Mouse (Mus musculus) embryonic facial prominence, embryonic 14.5 days (tissue): ENCODE measurements at regions not wholly inside any gene's neighbourhood (a gene's known extent, or its start where the extent isn't known, plus 50 kb on each side); places are given as distances from the start of the nearest gene placed in this dataset.

Experiments
- ATAC-seq: fragments of 200-750 bp; cut with Nextera tagmentation; 2 replicates; pipeline ENCODE4 v1.8.0; 2017; ENCODE audit warnings: low read depth, moderate number of reproducible peaks, moderate TSS enrichment
- DNase-seq: peaks from one replicate; pipeline ENCODE4 v3.0.0-alpha.2; 2015; ENCODE audit warnings: low spot score
- H3K27ac ChIP-seq: fragments of 300-500 bp; sonication (generic); replicated peaks from 2 replicates; pipeline ENCODE4 v1.5.1; 2014; ENCODE audit warnings: low read depth, mild to moderate bottlenecking, low read length, moderate library complexity
- H3K27me3 ChIP-seq: fragments of 300-500 bp; sonication (generic); replicated peaks from 2 replicates; pipeline ENCODE4 v1.6.1; 2014; ENCODE audit warnings: low read length; ENCODE audit not compliant: control insufficient read depth, insufficient read depth
- H3K36me3 ChIP-seq: fragments of 300-500 bp; sonication (generic); 2 replicates; pipeline ENCODE4 v1.6.1; 2014; ENCODE audit warnings: low read length, mixed read lengths; ENCODE audit not compliant: control insufficient read depth, insufficient read depth
- H3K4me1 ChIP-seq: fragments of 300-500 bp; sonication (generic); 2 replicates; pipeline ENCODE4 v1.6.1; 2014; ENCODE audit warnings: antibody characterized with exemption, low read length; ENCODE audit not compliant: control insufficient read depth, insufficient read depth
- H3K4me2 ChIP-seq: fragments of 300-500 bp; sonication (generic); 2 replicates; pipeline ENCODE4 v1.6.1; 2014; ENCODE audit warnings: low read depth, mild to moderate bottlenecking, low read length, moderate library complexity, mixed read lengths
- H3K4me3 ChIP-seq: fragments of 300-500 bp; sonication (generic); 2 replicates; pipeline ENCODE4 v1.5.1; 2014; ENCODE audit warnings: low read depth, mild to moderate bottlenecking, low read length
- H3K9ac ChIP-seq: fragments of 300-500 bp; sonication (generic); 2 replicates; pipeline ENCODE4 v1.6.1; 2014; ENCODE audit warnings: low read depth, mild to moderate bottlenecking, low read length, moderate library complexity, mixed read lengths
- H3K9me3 ChIP-seq: fragments of 300-500 bp; sonication (generic); 2 replicates; pipeline ENCODE4 v1.6.1; 2016; ENCODE audit warnings: low read length; ENCODE audit not compliant: control insufficient read depth
- WGBS: fragments of 180-500 bp; shearing (Covaris S2); extraction: QIAGEN DNeasy Blood & Tissue Kit; methylation state at CpG from one replicate; pipeline ENCODE4 v1.1.7; 2014; 5-methylcytosine and 5-hydroxymethylcytosine counted together

DNA sequence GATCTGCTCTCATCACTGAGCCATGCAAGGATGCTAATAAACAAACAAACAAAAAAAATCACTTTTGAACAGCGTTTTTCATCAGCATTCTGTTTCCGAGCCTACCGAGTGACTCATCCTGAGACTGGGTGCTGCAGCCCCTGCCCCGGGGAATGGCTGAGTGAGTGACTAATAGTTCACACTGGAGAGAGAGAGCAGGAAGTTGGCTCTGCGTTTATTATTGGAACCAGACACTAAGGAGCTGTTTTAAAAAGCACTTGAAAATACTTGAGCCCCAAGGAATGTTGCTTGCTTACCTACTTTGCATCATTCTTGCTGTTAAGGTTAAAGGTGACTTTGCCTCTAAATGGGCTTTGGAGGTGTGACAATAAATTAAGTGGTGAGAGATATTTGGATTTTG lies 240.6 kb upstream of the Fn1 start:
- no peaks in the 10 kb centered on the region for H3K36me3 ChIP-seq
- no peak overlapping the region for H3K9ac ChIP-seq
- no peaks in the 10 kb centered on the region for H3K27me3 ChIP-seq
- WGBS: 18% methylated on average over 5 of the region's 5 CpGs
- H3K4me2 ChIP-seq: peak overlapping the region; percentile 9; the same call in 1 of the 2 replicates
- peaks cover 17% of the 10 kb centered on the region for H3K4me1 ChIP-seq
- peak; percentile 57; the same call in 1 of the 2 replicates for ATAC-seq
- H3K27ac ChIP-seq: 0 out of 2 replicates have a peak overlapping the region, but pooled peaks have one; percentile 11
- no peaks in the 10 kb centered on the region for H3K9me3 ChIP-seq
- peak; percentile 73 for DNase-seq
- no peak overlapping the region for H3K4me3 ChIP-seq

DNA sequence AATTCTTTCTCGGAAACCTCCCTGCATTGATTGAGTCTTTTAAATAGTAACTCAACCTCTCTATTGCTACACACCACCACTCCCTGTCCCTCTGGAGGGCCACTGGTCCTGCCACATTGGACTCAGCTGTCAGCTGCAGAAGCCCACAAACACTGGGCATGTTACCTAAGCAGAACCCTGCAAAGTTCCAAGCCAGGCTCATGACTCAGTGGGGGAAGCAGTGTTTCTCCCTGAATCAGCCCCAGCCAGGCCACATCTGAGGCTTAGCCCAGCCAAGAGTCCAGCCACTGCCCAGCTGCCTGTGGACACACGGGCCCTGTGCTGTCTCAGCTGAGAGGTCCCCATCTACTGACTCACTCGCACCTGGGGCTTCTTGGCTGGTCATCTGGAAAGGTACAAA lies 234.8 kb upstream of the Fn1 start:
- H3K9me3 ChIP-seq: no peaks in the 10 kb centered on the region
- H3K4me3 ChIP-seq: no peak overlapping the region
- no peak overlapping the region for H3K9ac ChIP-seq
- DNase-seq (no peak), ATAC-seq (no peak)
- no peaks in the 10 kb centered on the region for H3K36me3 ChIP-seq
- 89% methylated on average over 3 of the region's 3 CpGs for WGBS
- H3K27ac ChIP-seq: no peak overlapping the region
- H3K27me3 ChIP-seq: no peaks in the 10 kb centered on the region
- peaks cover 5% of the 10 kb centered on the region; the same call in 1 of the 2 replicates for H3K4me1 ChIP-seq
- H3K4me2 ChIP-seq: no peak overlapping the region

DNA sequence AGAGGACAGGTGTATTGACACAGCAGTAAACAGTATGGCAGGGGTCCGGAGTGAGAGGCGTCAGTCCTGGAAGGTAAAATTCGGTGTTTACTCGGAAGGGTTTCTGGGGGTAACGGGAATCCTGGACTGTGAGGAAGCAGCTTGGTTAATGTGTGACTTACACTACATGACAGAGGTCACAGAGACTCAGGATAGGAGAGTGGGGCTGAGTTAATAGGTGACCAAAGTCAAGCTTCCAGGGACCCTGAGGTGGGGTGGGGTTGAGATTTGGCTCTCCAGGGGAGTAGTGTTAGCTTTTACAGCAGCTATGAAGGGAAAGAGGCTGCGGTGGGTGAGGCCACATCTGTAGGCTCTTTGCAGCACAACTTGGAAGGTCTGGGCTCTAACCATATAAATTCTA lies 233.9 kb upstream of the Fn1 start:
- Histone ChIP-seq H3K36me3 (no peaks in the 10 kb centered on the region), H3K27me3 (no peaks in the 10 kb centered on the region), H3K27ac (no peak overlapping the region), H3K4me3 (no peak overlapping the region), H3K9me3 (no peaks in the 10 kb centered on the region), H3K9ac (no peak overlapping the region), H3K4me1 (peaks cover 5% of the 10 kb centered on the region), H3K4me2 (no peak overlapping the region)
- ATAC-seq: no peak
- no peak for DNase-seq
- WGBS: 91% methylated on average over 6 of the region's 6 CpGs

GRCm38 (mm10) chr1:71886233-71886632 lies 233.2 kb upstream of the Fn1 start:
- H3K9ac ChIP-seq: no peak overlapping the region
- H3K27me3 ChIP-seq: no peaks in the 10 kb centered on the region
- ATAC-seq: no peak
- no peak overlapping the region for H3K27ac ChIP-seq
- no peaks in the 10 kb centered on the region for H3K36me3 ChIP-seq
- DNase-seq: no peak
- 70% methylated on average over 5 of the region's 5 CpGs for WGBS
- no peaks in the 10 kb centered on the region for H3K9me3 ChIP-seq
- peaks cover 9% of the 10 kb centered on the region for H3K4me1 ChIP-seq
- H3K4me2 ChIP-seq: no peak overlapping the region
- no peak overlapping the region for H3K4me3 ChIP-seq

DNA sequence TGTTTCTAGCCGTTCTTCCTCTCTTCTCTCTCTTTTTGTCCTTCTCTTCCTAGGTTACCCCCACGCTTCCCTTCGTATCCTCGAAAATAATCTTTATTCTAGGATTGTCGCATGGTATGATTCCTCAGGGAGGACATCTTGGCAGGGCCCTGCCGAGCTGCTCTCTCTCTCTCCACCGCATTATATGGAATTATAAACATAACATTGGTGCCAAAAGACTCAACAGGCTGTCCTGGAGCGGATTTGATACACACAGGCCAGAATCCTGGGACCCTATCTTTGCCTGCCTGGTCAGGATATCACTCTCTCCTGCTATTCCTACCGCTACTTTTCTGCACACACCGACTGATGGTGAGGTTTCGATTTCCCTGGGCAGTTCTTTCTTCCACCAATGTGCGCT lies 228.9 kb upstream of the Fn1 start:
- peaks cover 22% of the 10 kb centered on the region for H3K4me1 ChIP-seq
- H3K9ac ChIP-seq: no peak overlapping the region
- no peaks in the 10 kb centered on the region for H3K27me3 ChIP-seq
- ATAC-seq (no peak), DNase-seq (no peak)
- H3K27ac ChIP-seq: no peak overlapping the region
- H3K9me3 ChIP-seq: no peaks in the 10 kb centered on the region
- WGBS: 74% methylated on average over 12 of the region's 12 CpGs
- no peaks in the 10 kb centered on the region for H3K36me3 ChIP-seq
- H3K4me2 ChIP-seq: no peak overlapping the region
- H3K4me3 ChIP-seq: no peak overlapping the region

GRCm38 (mm10) chr1:71881191-71881590 lies 228.2 kb upstream of the Fn1 start:
- DNase-seq (no peak), ATAC-seq (no peak)
- Histone ChIP-seq H3K9me3 (no peaks in the 10 kb centered on the region), H3K4me3 (no peak overlapping the region), H3K4me1 (peaks cover 22% of the 10 kb centered on the region), H3K27ac (no peak overlapping the region), H3K27me3 (no peaks in the 10 kb centered on the region), H3K9ac (no peak overlapping the region), H3K36me3 (no peaks in the 10 kb centered on the region), H3K4me2 (no peak overlapping the region)
- WGBS: 73% methylated on average over 4 of the region's 4 CpGs

DNA sequence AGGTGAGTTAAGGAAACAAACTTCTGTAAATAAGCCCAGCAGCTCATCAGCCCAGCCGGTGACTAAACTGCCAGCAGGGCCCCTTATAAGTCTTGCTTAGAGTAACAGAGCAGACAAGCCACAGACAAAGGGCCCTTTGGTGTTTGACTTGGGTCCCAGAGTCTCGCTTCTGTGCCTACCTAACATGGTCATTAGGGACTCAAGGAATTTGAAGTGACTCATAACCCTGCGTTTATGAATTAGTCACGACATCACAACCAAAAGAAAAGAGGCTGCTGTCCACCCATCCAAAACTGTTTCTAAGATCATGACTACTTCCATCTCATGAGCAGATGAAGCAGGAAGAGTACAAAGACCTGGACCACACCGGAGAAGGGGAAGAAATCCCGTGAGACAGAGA lies 227.5 kb upstream of the Fn1 start:
- DNase-seq (no peak), ATAC-seq (no peak)
- no peaks in the 10 kb centered on the region for H3K36me3 ChIP-seq
- no peak overlapping the region for H3K9ac ChIP-seq
- no peaks in the 10 kb centered on the region for H3K27me3 ChIP-seq
- H3K9me3 ChIP-seq: no peaks in the 10 kb centered on the region
- H3K4me2 ChIP-seq: no peak overlapping the region
- no peak overlapping the region for H3K4me3 ChIP-seq
- peaks cover 21% of the 10 kb centered on the region; the same call in 1 of the 2 replicates for H3K4me1 ChIP-seq
- WGBS: 48% methylated on average over 6 of the region's 6 CpGs
- H3K27ac ChIP-seq: no peak overlapping the region

DNA sequence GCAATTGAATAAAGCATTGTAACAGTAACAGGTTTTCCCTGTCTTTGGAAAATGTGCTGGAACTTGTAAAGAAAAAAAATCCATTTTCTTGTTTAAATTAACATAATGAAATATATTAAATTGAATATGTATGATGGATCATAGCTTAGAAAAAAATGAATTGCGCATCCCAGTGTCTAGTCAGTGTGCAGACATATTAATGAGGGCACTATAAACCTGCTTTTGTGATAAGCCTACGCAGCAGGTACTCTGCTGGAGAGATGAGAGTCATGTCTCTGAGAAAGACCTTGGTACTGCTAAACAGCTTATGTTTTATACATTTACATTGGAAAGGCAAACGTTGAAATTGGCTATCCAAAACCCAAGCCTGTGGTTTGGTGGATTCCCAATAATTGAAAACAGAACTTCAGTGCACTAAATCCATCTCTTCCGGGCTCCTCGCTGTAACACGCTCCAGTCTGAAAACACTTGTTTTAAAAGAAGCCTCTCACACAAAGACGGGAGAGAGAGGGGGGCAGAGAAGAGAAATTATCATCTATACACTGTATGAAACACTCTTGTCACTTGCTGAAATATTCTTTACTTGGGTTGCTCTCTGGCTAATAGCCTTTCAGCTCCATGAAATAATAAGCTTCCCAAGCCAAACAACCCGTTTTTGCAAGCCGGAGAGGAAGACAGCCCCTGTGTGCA lies 223.9 kb upstream of the Fn1 start:
- H3K4me3 ChIP-seq: no peak overlapping the region
- H3K4me2 ChIP-seq: peak overlapping the region; percentile 35
- DNase-seq (peak; percentile 82), ATAC-seq (peak; percentile 47; the same call in 1 of the 2 replicates)
- no peaks in the 10 kb centered on the region for H3K36me3 ChIP-seq
- 41% methylated on average over 9 of the region's 9 CpGs for WGBS
- peaks cover 20% of the 10 kb centered on the region; the same call in 1 of the 2 replicates for H3K4me1 ChIP-seq
- H3K9ac ChIP-seq: no peak overlapping the region
- H3K27ac ChIP-seq: peak overlapping the region; percentile 46
- no peaks in the 10 kb centered on the region for H3K9me3 ChIP-seq
- no peaks in the 10 kb centered on the region for H3K27me3 ChIP-seq

DNA sequence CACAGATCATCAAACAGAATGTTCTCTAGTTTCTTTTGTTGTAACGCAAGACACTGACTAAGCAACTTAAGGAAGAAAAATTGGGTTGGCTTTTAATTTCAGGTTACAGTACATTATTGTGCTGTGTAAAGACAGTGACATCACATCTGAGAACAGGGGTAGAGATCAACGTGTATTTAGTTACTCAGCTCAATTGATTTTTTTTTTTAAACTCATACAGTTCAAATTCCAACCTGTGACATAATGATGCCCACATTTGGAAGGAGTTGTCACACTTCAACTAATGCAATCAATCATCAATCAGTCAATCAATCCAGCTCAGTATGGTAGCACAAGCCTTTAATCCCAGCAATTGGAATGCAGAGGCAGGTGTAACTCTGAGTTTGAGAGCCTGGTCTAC lies 221.0 kb upstream of the Fn1 start:
- ATAC-seq: no peak
- H3K9ac ChIP-seq: no peak overlapping the region
- WGBS: 82% methylated on average over 2 of the region's 2 CpGs
- H3K4me2 ChIP-seq: no peak overlapping the region
- no peak for DNase-seq
- no peak overlapping the region for H3K27ac ChIP-seq
- no peaks in the 10 kb centered on the region for H3K27me3 ChIP-seq
- H3K4me3 ChIP-seq: no peak overlapping the region
- H3K4me1 ChIP-seq: peaks cover 9% of the 10 kb centered on the region; the same call in 1 of the 2 replicates
- 0 out of 2 replicates have a peak, but pooled peaks cover 6% of the 10 kb centered on the region for H3K9me3 ChIP-seq
- no peaks in the 10 kb centered on the region for H3K36me3 ChIP-seq
